Mouse (Mus musculus): Measurements from ENCODE around the gene Thsd4.

Gene Thsd4

GRCm38 (mm10) chr9:60456651-60457050 is 65.2 kb downstream of the Thsd4 start:
- no peak for DNase-seq (ENCODE audit: low read depth)

DNA sequence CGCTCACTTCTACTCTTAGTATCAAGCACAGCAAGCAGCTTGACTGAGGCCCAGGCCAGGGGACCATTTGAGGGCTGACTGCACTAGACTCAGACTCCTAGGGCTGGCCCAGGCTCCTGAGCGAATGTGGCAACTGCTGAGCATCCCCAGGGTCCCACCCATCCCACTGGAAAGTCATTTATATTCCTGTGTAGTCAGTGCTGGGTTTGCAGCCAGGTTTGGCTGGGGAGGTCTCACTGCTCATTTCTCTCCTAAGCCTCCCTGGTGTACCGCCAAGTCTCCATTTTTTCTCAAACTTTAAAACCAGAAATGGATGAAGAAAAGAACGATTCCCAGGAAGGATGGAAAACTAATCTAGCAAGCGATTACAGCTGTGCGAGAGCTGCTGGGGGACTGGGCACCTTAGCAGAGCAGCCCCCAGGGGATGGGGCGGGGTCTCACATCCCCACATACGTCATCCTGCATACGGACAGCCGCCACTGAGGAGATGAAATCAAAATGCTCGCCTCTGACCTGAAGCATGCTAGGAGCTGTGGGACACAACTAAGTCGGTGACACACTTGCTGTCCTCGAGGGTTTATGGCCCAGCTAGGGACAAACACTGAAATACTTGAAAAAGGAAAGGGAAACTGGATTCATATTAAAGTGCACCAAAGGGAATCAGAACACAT is 67.3 kb downstream of the Thsd4 start:
- no peak for DNase-seq (ENCODE audit: low read depth)

DNA sequence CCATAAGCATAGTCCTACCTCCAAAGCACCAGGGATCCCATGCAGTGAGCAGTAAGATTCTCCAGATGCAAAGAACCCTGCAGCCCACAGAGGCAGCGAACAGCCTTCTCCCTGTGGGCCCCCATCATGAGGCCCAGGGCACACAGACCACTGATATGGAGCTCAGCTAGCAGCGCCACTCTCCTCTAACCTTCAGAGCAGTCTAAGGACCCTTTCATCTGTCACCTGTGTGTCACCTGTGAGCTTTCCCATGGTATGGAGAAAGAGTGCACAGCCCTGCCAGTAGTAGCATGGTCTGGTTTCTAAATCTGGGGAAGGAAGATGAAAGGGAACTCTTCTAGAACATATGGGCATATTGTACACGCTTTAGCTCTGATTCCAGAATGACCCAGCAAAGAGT is 72.3 kb downstream of the Thsd4 start:
- no peak for DNase-seq (ENCODE audit: low read depth)

GRCm38 (mm10) chr9:60445821-60446220 is 76.0 kb downstream of the Thsd4 start:
- no peak for DNase-seq (ENCODE audit: low read depth)

DNA sequence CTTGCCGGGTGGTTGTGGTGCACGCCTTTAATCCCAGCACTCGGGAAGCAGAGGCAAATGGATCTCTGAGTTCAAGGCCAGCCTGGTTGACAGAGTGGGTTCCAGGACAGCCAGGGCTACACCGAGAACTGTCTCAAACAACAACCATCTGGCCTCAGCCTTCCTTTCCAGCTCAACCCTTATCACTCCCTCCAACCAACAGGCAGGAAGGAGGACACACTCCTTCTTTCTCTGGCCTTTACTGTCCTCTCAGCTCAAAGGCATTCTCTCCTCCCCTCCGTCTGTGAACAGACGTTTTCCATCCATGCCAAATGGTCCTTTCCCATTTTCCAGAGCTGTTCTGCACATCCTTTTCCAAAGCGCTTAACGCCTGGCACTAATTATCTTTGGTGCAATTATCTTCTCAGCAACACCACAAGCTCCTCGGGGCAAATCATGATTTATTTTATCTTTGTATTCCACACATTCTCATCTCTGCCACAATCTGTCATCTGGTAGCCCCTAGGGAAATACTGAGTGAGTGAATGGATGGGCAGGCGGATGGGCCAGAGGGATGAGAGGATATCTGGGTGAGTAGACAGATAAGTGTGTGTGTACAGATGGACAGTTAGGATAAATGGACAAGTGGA is 80.5 kb downstream of the Thsd4 start:
- no peak for DNase-seq (ENCODE audit: low read depth)

GRCm38 (mm10) chr9:60440506-60440905 is 81.3 kb downstream of the Thsd4 start:
- DNase-seq (ENCODE audit: low read depth): no peak

GRCm38 (mm10) chr9:60436246-60436645 is 85.6 kb downstream of the Thsd4 start:
- DNase-seq (ENCODE audit: low read depth): no peak

GRCm38 (mm10) chr9:60434093-60434492 is 87.8 kb downstream of the Thsd4 start:
- DNase-seq (ENCODE audit: low read depth): no peak

DNA sequence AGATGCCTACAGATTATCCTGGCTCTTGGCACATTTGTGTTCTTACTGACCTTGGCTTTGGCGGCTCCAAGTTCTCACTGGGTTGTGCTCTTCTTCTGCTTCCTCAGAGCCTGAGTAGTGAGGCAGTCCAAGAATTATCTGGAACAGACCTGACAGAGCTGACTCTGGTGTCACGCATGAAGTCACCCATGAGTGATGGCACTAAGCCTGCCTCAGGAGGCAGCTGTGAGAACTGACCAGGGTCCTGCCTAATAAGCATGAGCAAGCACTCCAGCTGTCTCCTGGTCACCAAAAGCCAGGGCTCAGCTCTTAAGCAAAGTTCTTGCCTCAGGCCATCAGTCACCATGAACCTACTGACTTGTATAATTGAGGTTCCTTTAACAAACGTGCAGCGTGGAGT is 89.9 kb downstream of the Thsd4 start:
- no peak for DNase-seq (ENCODE audit: low read depth)

- no peak for DNase-seq (ENCODE audit: low read depth)
Observed at GRCm38 (mm10) chr9:60430017-60430416, 91.8 kb downstream of the Thsd4 start.

DNA sequence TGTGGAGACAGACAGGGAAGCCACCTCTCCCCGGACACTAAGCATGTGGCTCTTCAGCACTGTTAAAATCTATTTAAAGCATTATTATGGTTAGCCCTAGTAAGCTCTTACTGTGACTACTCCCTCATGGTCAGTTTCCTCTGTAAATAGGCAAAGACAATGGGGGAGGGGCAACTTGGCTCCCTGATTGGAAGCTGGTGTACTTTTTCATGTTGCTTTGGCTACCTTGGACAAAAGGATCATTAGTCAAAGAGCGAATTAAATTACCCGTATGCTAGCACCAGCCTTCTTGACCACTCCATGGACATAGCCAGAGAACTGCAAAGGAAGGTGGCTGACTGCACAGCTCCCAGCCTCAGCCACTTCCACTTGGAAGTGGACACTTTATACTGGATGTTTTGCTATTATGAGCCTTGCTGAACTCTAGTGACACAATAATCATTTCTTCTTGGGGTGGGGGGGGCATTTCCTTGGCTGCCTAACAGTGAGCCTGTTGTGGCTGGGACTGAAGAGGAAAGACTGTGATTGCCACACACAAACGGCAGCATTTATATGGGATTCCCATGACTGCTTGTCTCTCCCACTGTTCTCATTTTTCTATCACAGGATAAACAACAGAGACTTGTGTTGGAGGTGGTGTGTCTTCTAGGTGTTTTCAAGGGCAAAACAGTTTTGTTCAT is 107.6 kb downstream of the Thsd4 start:
- no peak for DNase-seq (ENCODE audit: low read depth)

- DNase-seq (ENCODE audit: low read depth): no peak
Observed at GRCm38 (mm10) chr9:60410872-60411635, 110.8 kb downstream of the Thsd4 start.

- no peak for DNase-seq (ENCODE audit: low read depth)
Observed at GRCm38 (mm10) chr9:60407374-60407773, 114.5 kb downstream of the Thsd4 start.

DNA sequence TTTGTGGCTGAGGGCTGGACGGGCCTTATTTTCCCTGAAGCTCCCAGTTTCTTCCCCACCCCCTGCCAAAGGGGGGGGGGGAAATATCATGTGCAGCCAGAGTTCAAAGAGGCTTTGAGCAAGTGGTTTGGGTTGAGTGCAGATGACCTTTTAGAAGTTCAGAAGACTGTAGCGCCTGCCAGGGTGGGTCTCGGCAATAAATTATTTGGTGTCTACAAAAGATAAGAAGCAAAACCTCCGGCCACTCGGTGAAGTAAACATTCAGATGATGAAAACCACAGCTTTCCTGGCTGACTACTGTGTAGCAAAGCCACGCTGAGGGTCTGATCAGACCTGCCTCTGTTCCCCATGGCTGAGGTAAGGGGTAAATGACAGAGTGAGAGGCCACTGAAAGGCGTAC is 116.1 kb downstream of the Thsd4 start:
- DNase-seq (ENCODE audit: low read depth): no peak

DNA sequence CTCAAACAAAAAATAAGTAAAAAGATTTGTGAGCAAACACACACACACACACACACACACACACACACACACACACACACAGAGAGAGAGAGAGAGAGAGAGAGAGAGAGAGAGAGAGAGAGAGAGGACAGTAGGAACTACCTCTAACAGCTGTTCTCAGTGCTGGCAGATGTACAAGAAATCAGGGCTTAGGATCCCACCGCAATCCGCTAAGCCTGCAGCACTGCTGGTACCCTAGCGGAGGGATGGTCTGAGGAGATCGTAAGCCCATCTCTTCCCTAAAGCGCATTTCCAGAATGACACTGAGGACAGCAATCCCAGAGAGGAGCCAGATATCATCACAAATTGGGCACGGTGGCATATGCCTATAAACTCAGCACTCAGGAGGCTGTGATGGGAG is 119.2 kb downstream of the Thsd4 start:
- DNase-seq (ENCODE audit: low read depth): no peak

GRCm38 (mm10) chr9:60400001-60400400 is 121.8 kb downstream of the Thsd4 start:
- DNase-seq (ENCODE audit: low read depth): peak; percentile 7

- no peak for DNase-seq (ENCODE audit: low read depth)
Observed at GRCm38 (mm10) chr9:60398073-60398472, 123.8 kb downstream of the Thsd4 start.

DNA sequence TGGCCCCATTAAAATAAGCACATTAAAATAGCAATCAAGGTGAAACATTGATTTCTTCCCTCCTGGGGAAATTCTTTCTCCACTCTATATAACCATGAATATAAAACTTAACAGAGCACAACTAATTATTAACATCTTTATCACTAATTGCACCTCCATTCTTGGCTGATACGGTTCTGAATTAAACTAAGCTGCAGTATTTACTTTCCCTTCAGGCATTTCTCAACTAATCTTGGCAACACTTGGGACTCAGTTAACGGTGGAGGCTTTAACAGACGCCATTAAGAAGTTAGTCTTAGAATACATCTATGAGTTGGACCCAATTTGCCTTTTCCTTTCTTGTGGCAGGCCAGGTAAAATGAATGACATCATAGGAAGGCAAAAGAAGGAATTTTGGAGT is 125.8 kb downstream of the Thsd4 start:
- DNase-seq (ENCODE audit: low read depth): no peak

DNA sequence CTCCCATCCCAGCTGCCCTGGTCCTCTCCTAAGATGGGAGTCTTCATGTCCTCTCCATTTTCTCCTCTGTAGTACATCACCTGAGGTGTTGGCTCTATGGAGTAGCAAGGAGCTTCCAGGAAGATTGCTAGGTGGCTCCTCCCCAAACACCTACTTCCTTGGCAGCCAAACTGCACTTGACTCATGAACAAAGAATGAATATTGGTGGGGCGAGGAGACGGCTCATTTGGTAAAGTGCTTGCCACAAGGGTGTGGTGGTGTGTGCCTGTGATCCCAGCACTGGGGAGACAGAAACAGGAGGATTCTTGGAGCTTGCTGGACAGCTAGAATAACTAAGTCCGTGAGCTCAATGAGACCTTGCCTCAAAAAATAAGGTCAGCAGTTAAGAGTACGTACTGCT is 128.9 kb downstream of the Thsd4 start:
- DNase-seq (ENCODE audit: low read depth): no peak

- no peak for DNase-seq (ENCODE audit: low read depth)
Observed at GRCm38 (mm10) chr9:60384751-60385150, 137.1 kb downstream of the Thsd4 start.

GRCm38 (mm10) chr9:60382941-60383340 is 138.9 kb downstream of the Thsd4 start:
- no peak for DNase-seq (ENCODE audit: low read depth)

GRCm38 (mm10) chr9:60382526-60382925 is 139.3 kb downstream of the Thsd4 start:
- no peak for DNase-seq (ENCODE audit: low read depth)

DNA sequence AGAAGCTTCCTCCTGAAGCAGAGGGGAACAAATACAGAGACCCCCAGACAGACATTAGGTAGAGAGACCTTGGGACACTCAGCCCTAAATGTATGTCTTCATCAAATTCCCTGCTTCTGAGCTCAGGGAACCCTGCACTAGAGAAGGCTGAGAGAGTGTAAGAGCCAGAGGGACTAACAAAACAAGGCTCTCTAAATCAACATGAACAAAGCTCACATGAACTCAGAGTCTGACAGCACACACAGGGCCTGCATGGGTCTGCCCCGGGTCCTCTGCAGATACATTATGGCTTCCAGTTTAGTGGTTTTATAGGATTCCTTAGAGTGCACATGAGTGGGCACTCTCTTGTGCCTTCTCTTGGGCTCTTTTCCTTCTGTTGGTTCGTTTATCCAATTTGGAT is 140.8 kb downstream of the Thsd4 start:
- no peak for DNase-seq (ENCODE audit: low read depth)
